Mouse (Mus musculus) G1E-ER4 (cell line): Measurements from ENCODE around the gene Gm10945. TPM values are rescaled to one million over a fixed set of nuclear protein-coding genes. Genes with fewer than 3 reads are reported as not detected.

Experiments used
- GATA1 ChIP-seq: IDR thresholded peaks from one replicate; pipeline ENCODE4 v1.8.0; 2012; ENCODE audit warnings: low read length, inconsistent platforms
- polyA plus RNA-seq: library from polyadenylated mRNA; stranded (reverse); fragments of >175 nt; gene quantifications from 2 replicates; pipeline ENCODE4 v1.2.3, GENCODE M21; 2012

Gene Gm10945
- not detected in 2 replicates for polyA plus RNA-seq

DNA sequence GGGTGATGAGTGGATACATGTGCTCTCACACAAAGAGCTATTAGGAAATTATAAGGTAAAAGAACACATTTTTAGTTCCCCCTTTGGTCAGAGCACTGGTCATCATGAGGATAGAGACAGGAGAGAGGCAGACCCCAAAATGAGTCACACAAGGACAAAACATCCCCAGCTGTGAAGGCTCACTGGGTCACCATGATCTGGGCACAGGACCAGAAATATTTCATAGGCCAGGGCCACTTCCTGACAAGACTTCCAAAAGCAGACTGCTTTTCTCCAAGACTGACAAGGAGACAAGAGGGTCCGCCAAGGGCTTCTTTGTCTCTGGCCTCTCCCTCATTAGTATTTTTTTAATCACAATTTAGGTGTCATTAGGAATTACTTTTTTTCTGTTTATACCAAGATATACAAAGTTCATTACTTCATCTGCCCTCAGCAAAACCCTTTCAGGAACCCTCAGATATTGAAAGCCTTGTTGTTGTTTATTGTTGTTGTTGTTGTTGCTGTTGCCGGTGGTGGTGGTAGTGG lies at the start of gene Gm10945:
Gene Gm10945 (minus strand): TSS at position 475 of the 525 bp plus-strand sequence.
- no peak for TF ChIP-seq GATA1

DNA sequence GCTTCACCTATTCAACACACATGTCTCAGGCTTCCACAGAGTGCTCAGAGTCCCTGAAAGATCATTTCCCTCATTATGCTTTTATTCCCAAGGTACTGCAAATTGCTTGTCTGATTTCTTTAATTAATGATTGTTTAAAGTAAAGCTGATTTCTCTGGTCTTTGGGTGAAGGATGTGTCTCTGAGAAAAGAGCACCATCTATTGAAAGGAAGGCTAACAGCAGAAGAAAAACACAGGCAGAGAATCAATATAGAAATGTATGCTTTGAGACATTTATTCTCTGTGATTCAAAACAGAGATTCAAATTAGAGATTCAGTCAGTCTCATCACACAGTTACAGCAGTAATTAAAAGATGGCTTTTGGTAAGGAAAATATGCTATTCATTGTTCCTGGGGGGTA lies 28.7 kb upstream of the Gm10945 start:
- no peak for TF ChIP-seq GATA1

DNA sequence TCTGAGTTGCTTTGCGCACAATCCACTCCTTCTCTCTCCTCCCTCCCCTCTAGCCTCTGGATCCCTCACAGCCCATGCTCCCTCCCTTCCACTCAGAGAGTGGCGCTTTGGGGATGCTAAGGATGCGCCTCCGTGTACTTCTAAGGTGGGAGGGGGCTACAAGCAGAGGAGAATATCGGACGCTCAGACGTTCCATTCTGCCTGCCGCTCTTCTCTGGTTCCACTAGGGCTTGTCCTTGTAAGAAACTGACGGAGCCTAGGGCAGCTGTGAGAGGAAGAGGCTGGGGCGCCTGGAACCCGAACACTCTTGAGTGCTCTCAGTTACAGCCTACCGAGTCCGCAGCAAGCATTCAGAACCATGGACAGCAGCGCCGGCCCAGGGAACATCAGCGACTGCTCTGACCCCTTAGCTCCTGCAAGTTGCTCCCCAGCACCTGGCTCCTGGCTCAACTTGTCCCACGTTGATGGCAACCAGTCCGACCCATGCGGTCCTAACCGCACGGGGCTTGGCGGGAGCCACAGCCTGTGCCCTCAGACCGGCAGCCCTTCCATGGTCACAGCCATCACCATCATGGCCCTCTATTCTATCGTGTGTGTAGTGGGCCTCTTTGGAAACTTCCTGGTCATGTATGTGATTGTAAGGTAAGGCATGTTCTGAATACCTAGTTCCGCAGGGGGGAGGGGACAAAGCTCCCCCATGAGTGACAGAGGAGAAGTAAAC lies 27.1 kb upstream of the Gm10945 start:
- TF ChIP-seq GATA1, result no peak

DNA sequence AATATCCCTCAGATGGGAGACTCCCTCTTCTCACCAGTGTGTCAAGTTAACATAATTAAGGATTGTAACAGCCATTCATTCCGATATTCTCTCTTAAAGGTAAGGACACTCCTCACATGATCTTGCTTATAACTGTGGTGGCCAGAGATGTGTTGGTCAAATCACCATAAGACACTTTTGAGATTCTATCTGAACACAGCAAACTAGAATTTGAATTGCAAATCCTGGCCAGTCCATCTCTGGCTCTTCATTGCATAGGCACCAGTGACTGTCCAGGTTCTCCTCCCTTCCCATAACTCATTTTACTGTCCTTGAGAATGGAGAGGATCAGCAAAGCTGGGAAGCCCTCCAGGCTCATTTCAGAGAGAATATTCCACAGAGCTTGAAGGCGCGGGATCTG lies 3.4 kb downstream of the Gm10945 start, which contains the start of gene Oprm1:
Gene Oprm1 (plus strand): TSS at position 301 of the 400 bp plus-strand sequence.
- no peak for TF ChIP-seq GATA1

DNA sequence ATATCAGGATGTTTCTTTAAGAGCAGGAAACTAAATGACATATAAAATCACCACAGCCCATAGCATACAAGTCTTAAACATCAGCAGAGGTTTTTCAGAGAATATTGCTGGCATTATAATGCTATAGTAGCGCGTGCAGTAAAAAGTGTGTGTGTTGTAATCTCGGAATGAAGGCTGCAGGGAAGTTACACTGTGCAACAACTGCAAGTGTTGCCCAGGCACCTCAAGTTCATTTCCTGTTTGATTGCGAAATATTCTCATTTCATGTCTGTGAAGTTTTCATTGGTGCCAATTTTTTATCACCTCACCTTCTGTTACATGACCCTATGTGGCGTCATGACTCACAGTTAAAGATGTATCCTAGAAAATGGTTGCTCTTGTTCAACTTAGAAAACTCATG lies 8.2 kb downstream of the Gm10945 start:
- no peak for TF ChIP-seq GATA1

DNA sequence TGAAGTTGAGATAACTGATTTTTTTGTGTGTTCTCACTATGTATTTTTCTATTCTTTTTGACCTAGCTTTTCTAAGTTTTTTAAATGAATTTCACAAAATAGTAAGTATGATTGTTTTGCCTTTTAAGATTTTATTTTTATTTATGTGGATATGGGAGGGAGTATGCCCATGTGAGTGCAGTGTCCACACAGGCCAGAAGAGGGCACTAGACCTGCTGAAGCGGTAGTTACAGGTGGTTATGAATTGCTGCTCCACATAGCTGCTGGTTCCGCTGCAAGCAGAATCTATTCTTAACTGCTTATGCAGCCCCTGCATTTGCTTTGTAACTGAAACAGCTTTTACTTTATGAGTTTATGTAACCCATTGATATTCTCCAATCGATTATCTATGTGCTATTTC lies 33.1 kb downstream of the Gm10945 start:
- TF ChIP-seq GATA1, result no peak

DNA sequence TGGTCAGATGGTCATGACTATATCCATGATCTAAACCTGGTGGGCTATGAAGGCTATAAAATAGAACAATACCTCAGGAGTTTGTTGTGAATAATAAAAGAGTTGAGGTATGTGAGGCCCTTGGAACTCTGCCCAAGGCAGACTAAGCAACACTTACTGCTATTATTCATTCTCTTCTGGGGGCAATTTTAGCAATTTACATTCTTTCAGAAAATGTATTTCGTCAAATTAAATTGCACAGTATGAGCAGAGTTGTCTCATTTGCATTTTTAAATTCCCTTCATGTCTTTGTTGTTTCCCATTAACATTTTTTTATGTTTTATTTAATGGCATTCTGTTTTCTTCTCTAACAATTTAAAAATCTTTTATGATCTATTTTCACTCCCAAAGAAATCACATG lies 37.8 kb downstream of the Gm10945 start:
- TF ChIP-seq GATA1, result no peak

DNA sequence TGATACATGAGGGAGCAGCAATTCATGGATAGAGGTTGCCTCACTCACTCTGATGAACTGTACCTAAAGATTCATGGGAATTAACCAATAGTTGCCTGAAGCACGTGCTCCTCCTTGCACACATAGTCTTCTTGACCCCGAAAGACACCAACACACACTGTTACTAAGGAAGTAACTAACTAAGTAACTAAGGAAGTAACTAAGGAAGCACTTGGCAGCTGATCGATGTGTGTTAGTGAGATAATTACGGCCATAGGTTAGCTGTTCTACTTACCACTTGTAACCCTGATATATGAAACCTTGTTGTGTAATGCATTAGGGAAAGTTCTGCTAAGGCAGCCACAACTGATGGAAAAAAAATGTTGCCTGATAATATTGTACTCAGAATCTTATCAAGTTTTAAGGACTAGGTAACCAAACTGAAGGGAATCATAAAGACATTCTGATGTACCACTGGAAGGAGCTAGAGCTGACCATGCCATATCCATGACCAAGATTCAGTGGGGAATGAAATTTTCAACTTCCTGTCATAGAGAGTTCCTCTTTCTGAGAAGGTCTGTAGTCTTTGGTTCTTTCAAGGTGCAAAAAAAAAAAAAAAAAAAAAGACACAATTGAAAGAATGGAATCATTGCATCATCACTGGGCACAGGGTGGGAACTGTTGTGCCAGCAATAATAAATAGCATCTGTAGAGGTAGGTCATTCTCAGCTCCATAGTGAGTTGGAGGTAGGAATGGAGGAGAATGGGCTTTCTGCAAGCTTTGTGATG lies 44.2 kb downstream of the Gm10945 start:
- no peak for TF ChIP-seq GATA1

DNA sequence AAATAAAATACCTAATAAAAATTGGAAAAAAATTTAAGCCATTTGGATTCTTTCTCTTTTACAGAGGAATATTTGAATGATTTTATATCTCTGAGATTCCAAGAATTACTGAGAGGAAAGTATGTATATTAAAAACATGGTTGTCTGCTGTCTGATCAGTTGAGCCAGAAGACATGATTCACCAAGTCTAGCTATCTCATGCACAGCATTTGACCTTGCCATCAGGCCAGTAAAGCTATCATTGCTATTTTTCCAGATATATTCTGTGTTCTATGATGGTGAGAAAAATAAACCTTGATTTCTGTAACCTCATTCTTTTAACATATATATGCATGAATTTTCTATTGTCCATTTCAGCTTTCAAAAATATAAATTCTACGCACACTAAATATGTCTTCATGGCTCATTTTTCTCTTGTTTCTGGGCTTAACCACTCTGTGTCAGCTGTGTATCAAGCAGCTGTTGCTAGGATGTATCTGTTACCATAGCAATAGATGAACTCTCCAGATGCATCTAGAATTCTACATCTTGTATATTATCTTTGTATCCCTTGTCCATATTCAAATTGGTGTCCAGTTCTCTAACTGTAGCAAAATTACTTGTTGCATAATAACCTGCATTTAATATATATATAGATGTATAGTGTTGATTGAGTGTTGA lies 56.2 kb downstream of the Gm10945 start:
- TF ChIP-seq GATA1, result no peak

DNA sequence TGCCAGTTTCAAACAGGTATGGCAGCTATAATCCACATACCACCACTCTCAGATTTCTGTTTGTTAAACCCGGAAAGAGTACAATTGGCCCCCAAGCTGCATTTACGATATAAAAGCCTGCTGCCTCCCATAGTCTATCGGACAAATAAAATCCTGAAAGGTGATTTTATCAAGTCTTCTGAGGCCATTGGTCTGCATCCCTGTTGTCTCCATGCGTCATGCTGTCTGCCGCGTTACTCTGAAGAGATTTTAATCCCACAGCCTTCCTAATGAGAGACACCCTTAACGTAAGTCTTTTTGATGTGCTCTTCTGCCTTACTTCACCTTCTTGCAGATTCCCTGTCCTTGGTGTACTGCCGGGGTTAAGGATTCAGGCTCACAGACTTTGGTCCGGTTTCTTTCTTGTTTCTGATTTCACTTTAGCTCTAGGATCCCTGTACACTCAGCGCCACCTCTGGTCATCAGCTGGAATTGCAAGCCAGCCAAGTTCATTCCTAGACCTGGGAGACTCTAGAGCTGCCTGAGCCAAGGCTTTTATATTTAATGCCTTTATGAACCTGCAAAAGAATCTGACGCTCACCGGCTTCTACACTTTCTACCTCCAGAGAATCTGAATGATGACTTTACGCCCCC lies 67.2 kb downstream of the Gm10945 start:
- no peak for TF ChIP-seq GATA1

Other genes starting within 250 kb of the Gm10945 start
- not detected in 2 replicates for gene Oprm1, start 3.3 kb downstream of the Gm10945 start, polyA plus RNA-seq